Mouse (Mus musculus): Measurements from ENCODE around the gene Uba52. TPM values are rescaled to one million over a fixed set of nuclear protein-coding genes. Genes with fewer than 3 reads are reported as not detected.

Uba52 gene
- polyA plus RNA-seq, 1 experiment from 2014 or later = 920 TPM

DNA sequence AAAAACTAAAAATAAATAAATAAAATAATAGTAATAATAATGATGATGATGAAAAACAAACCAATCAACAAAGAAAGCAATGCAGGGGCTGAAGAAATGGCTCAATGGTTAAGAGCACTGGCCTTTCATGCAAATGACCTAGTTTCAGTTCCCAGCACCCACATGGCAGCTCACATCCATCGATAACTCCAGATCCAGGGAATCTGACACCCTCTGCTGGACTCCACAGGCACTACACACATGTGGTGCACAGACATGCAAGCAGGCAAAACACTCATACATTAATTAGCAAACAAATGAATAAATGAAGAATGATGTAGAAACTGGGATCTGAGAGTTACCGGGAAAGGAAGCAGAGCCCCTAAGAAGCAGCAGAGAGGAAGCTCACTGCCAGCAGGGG lies 51.0 kb downstream of the Uba52 start:
- Histone ChIP-seq H3K4me1 (peaks cover 6% of the 10 kb centered on the region; the same call in 1 of the 2 replicates), H3K4me3 (no peak overlapping the region), H3K36me3 (ENCODE audit: poor library complexity, severe bottlenecking) (0 out of 2 replicates have a peak, but pooled peaks cover 6% of the 10 kb centered on the region), H3K27me3 (no peaks in the 10 kb centered on the region), H3K27ac (no peak overlapping the region), H3K9ac (no peak overlapping the region), H3K4me2 (no peak overlapping the region), H3K9me3 (replicated peaks) (no peaks in the 10 kb centered on the region; the same call in 1 of the 2 replicates)
- 95% methylated on average over 2 of the region's 2 CpGs for WGBS
- ATAC-seq = no peak

DNA sequence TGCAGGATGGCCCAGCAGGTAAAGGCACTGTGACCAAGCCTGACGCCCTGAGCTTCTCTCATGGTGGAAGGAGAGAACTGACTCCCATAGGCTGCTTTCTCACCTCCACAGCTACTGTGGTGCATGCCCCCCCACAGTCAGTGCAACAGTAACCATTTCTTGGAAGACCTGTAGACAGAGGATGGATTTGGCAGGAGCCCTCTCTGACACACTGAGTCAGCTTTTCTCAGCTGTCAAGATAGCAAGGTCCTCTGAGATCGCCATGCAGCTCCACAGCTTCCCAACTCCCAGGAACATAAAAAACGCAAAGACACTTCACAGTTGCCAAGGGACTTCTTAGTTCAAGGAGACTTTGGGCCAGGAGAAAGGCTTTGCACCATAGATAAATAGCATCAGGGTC lies 52.1 kb downstream of the Uba52 start:
- H3K36me3 ChIP-seq (ENCODE audit: poor library complexity, severe bottlenecking) = 0 out of 2 replicates have a peak, but pooled peaks cover 6% of the 10 kb centered on the region
- ATAC-seq = no peak
- H3K4me3 ChIP-seq = no peak overlapping the region
- no peak overlapping the region for H3K9ac ChIP-seq
- no peak overlapping the region for H3K27ac ChIP-seq
- no peaks in the 10 kb centered on the region; the same call in 1 of the 2 replicates for H3K9me3 ChIP-seq (replicated peaks)
- H3K4me2 ChIP-seq = no peak overlapping the region
- 82% methylated on average over 3 of the region's 3 CpGs for WGBS
- H3K27me3 ChIP-seq = no peaks in the 10 kb centered on the region
- peaks cover 3% of the 10 kb centered on the region; the same call in 1 of the 2 replicates for H3K4me1 ChIP-seq

Other genes starting within 250 kb of the Uba52 start
- gene Homer3, start 228.0 kb downstream of the Uba52 start, polyA plus RNA-seq (2015; fragmentation: Nextera tagmentation; extraction: Ambion mirVana) = 65.0 and 66.0 TPM in 2 replicates
- 52.4 and 53.7 TPM in 2 replicates for gene Ddx49, start 208.3 kb downstream of the Uba52 start, polyA plus RNA-seq (2015; fragmentation: Nextera tagmentation; extraction: Ambion mirVana)
- 268 and 274 TPM in 2 replicates for gene Cope, start 208.3 kb downstream of the Uba52 start, polyA plus RNA-seq (2015; fragmentation: Nextera tagmentation; extraction: Ambion mirVana)
- gene Cers1, start 195.0 kb downstream of the Uba52 start, polyA plus RNA-seq (2015; fragmentation: Nextera tagmentation; extraction: Ambion mirVana) = 18.2 and 20.1 TPM in 2 replicates
- gene Gdf1, start 181.0 kb downstream of the Uba52 start, polyA plus RNA-seq (2015; fragmentation: Nextera tagmentation; extraction: Ambion mirVana) = 0.89 and 2.5 TPM in 2 replicates
- 14.2 and 16.3 TPM in 2 replicates for gene Upf1, start 157.5 kb downstream of the Uba52 start, polyA plus RNA-seq (2015; fragmentation: Nextera tagmentation; extraction: Ambion mirVana)
- 0.18 and 0.35 TPM in 2 replicates for gene Comp, start 137.2 kb downstream of the Uba52 start, polyA plus RNA-seq (2015; fragmentation: Nextera tagmentation; extraction: Ambion mirVana)
- 23.4 and 28.2 TPM in 2 replicates for gene Crtc1, start 71.2 kb downstream of the Uba52 start, polyA plus RNA-seq (2015; fragmentation: Nextera tagmentation; extraction: Ambion mirVana)
- gene Klhl26, start 33.8 kb downstream of the Uba52 start, polyA plus RNA-seq (2015; fragmentation: Nextera tagmentation; extraction: Ambion mirVana) = 15.3 and 16.4 TPM in 2 replicates
- gene Tmem59l, start 23.4 kb downstream of the Uba52 start, polyA plus RNA-seq (2015; fragmentation: Nextera tagmentation; extraction: Ambion mirVana) = 32.5 and 38.0 TPM in 2 replicates
- 0.86 and 0.92 TPM in 2 replicates for gene Crlf1, start 17.6 kb downstream of the Uba52 start, polyA plus RNA-seq (2015; fragmentation: Nextera tagmentation; extraction: Ambion mirVana)
- gene Rex1bd, start 4.0 kb downstream of the Uba52 start, polyA plus RNA-seq (2015; fragmentation: Nextera tagmentation; extraction: Ambion mirVana) = 150 and 154 TPM in 2 replicates
- 357 and 385 TPM in 2 replicates for gene Fkbp8, start 16.9 kb upstream of the Uba52 start, polyA plus RNA-seq (2015; fragmentation: Nextera tagmentation; extraction: Ambion mirVana)
- gene Kxd1, start 17.2 kb upstream of the Uba52 start, polyA plus RNA-seq (2015; fragmentation: Nextera tagmentation; extraction: Ambion mirVana) = 52.5 and 53.6 TPM in 2 replicates
- gene Ell, start 28.7 kb upstream of the Uba52 start, polyA plus RNA-seq (2015; fragmentation: Nextera tagmentation; extraction: Ambion mirVana) = 16.5 and 16.6 TPM in 2 replicates
- 87.1 and 105 TPM in 2 replicates for gene Isyna1, start 83.6 kb upstream of the Uba52 start, polyA plus RNA-seq (2015; fragmentation: Nextera tagmentation; extraction: Ambion mirVana)
- gene Ssbp4, start 98.1 kb upstream of the Uba52 start, polyA plus RNA-seq (2015; fragmentation: Nextera tagmentation; extraction: Ambion mirVana) = 81.9 and 101 TPM in 2 replicates
- gene Lrrc25, start 105.4 kb upstream of the Uba52 start, polyA plus RNA-seq (2015; fragmentation: Nextera tagmentation; extraction: Ambion mirVana) = 0.65 and 0.68 TPM in 2 replicates
- 0.15 TPM in 1 of 2 replicates, not detected in the other for gene Gdf15, start 121.7 kb upstream of the Uba52 start, polyA plus RNA-seq (2015; fragmentation: Nextera tagmentation; extraction: Ambion mirVana)
- 64.6 and 80.8 TPM in 2 replicates for gene Pgpep1, start 149.6 kb upstream of the Uba52 start, polyA plus RNA-seq (2015; fragmentation: Nextera tagmentation; extraction: Ambion mirVana)
- gene Lsm4, start 162.4 kb upstream of the Uba52 start, polyA plus RNA-seq (2015; fragmentation: Nextera tagmentation; extraction: Ambion mirVana) = 238 and 239 TPM in 2 replicates
- 58.6 and 68.8 TPM in 2 replicates for gene Jund, start 188.1 kb upstream of the Uba52 start, polyA plus RNA-seq (2015; fragmentation: Nextera tagmentation; extraction: Ambion mirVana)
- 0.05 and 0.11 TPM in 2 replicates for gene Iqcn, start 192.7 kb upstream of the Uba52 start, polyA plus RNA-seq (2015; fragmentation: Nextera tagmentation; extraction: Ambion mirVana)
- not detected in 2 replicates for gene Gm3336, start 207.7 kb upstream of the Uba52 start, polyA plus RNA-seq (2015; fragmentation: Nextera tagmentation; extraction: Ambion mirVana)
- 0.10 TPM in 1 of 2 replicates, not detected in the other for gene Pde4c, start 212.9 kb upstream of the Uba52 start, polyA plus RNA-seq (2015; fragmentation: Nextera tagmentation; extraction: Ambion mirVana)
- 180 and 188 TPM in 2 replicates for gene Rab3a, start 243.9 kb upstream of the Uba52 start, polyA plus RNA-seq (2015; fragmentation: Nextera tagmentation; extraction: Ambion mirVana)

Measured in forebrain, embryonic 13.5 days (tissue).